Mouse (Mus musculus) CH12F3 (cell line): ENCODE measurements around the gene Mrtfa.

Source experiments
- in situ Hi-C: fragments of 300-500 bp; cut with MboI; formaldehyde crosslinking; loops from 2 replicates; pipeline ENCODE4 v1.14.3; 2020; ENCODE audit warnings: low sequenced_read_pairs

Gene Mrtfa

DNA sequence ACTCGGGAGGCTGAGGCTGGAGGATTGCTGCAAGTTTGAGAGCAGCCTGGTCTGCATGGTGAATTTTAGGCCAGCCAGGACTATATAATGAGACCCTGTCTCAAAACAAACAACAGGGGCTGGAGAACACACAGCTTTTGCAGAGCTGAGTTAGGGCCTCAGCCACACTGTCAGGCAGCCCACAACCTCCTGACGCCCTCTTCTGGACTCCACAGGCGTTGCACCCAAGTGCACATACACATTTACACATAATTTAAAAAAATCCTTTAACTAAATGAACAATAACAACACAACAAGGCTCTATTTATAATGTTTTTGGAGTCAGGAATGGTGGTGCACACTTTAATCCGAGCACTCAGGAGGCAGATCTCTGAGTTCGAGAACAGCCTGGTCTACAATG is 7.9 kb upstream of the Mrtfa start:
- in situ Hi-C loops = loop anchor here (5.0 kb wide), 1 partner anchor 121 kb away; no protein-coding TSS in a partner anchor

GRCm38 (mm10) chr15:81197197-81197596 is 6.6 kb upstream of the Mrtfa start:
- in situ Hi-C loops = loop anchor here (5.0 kb wide), 1 partner anchor 120 kb away; no protein-coding TSS in a partner anchor

DNA sequence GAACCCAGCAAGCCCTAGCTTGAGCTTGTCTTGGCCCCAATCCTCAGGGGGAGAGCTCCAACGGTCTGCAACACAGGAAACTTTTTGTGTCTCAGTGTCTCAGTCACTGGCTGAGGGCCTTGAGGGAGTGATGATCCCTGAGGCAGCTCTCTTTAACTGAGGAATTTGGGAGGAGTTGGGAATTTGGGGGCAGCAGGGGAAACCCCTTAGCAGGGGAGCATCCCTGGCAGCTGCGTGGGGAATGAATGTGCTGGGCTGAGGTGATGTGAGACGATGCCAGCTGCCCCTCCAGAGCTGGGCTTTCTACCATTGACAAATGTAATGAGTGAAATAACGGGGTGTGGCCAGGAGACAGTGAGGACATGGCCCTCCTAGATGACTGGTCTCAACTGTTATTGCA is 4.9 kb upstream of the Mrtfa start:
- in situ Hi-C loops = loop anchor here (5.0 kb wide), 1 partner anchor 118 kb away; no protein-coding TSS in a partner anchor

GRCm38 (mm10) chr15:81194791-81195190 is 4.2 kb upstream of the Mrtfa start:
- in situ Hi-C loops = loop anchor here (5.0 kb wide), 1 partner anchor 117 kb away; no protein-coding TSS in a partner anchor

DNA sequence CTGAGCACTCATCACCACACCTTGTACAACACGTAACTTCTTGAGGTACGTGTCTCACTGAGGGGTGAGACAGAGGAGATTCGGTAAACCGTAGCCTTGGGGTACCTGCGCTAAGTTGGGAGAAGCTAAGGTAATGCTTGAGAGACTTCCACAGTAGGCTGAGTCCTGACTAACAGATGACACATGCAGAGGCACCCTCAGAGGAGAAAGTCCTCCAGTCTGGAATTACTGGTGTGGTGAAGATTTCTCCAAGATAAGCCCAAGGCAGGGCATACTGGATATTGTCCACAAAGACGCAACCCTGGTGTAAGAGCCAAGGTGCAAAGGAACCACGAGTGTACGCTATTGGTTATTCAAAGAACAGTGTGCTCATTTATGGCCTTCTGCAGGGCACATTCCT is 2.3 kb upstream of the Mrtfa start:
- in situ Hi-C loops = no loop called here

- in situ Hi-C loops = no loop called here
Observed at GRCm38 (mm10) chr15:81192316-81192715, 1.8 kb upstream of the Mrtfa start.

DNA sequence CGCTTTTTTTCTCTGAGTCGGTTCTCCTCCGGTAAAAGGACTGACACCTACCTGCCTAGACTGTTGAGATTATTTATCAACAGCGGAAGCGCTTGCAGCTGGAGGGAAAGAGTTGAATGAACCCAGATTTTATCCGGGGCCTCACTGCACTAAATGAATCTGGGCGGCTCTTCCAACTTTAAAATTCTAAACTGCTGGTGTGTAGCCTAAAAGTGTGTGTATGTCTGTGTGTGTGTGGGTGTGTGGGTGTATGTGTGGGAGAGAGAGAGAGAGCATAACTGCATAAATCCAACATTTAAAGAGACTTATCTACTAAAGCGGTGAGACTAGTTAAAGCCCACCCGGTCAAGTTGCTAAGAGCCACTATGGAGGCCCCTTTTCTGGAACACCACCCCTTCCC is 746 bp upstream of the Mrtfa start:
- in situ Hi-C loops = no loop called here

- in situ Hi-C loops = no loop called here
Observed at GRCm38 (mm10) chr15:81190011-81190629, 437 bp downstream of the Mrtfa start.

- in situ Hi-C loops = no loop called here
Observed at GRCm38 (mm10) chr15:81189061-81189460, 1.5 kb downstream of the Mrtfa start.

DNA sequence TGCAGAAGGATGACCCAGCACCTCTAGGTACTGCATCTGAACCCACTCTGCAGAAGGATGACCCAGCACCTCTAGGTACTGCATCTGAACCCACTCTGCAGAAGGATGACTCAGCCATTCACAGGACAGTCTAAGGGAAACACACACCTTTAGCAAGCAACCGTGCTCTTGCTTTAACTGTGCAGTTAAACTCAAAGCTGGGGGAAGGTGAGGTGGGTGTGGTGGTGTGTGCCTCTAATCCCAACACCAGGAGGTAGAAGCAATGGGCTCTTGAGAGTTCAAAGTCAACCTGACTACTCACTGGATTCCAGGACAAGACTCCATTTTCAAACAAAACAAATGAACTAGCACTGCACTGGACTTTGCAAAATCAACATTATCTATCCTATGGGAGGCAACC is 5.6 kb downstream of the Mrtfa start:
- in situ Hi-C loops = no loop called here

GRCm38 (mm10) chr15:81181233-81181632 is 9.3 kb downstream of the Mrtfa start:
- in situ Hi-C loops = no loop called here

- in situ Hi-C loops = no loop called here
Observed at GRCm38 (mm10) chr15:81179523-81179922, 11.0 kb downstream of the Mrtfa start.

DNA sequence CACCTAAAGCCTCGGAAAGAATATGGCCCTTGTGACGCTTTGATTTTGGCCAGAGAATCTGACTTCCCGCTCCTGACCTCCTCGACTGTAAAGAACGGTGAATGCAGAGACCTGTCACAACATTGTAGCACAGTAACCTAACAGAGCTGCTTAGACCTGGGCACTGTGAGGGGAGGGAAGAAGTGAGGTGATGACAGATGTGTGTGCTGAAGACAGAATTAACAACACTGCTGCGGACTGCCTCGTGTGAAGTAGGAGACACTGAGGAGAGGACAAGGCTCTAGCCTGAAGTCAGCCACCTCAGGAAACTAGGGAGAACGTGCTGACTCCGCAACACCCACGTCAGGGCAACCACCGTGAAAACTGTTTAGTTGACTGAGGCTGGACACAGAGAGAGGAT is 11.9 kb downstream of the Mrtfa start:
- in situ Hi-C loops = no loop called here

DNA sequence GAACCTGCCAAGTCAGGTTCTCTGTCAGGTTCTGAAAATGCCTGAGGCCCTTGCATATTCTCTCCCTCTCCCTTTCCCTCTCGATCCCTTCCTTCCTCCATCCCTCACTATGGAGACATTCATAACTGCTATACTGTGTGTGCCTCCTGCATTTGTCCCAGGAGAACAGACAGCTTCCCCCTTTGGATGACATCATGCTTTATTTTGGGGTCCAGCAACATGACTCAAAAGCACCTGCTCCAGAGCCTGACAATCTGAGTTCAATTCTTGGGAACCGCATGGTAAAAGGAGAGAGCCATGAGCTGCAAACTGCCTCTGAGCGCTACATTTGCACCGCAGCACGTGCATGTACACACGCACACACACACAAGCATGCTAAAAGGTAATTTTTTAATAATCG is 12.7 kb downstream of the Mrtfa start:
- in situ Hi-C loops = no loop called here

- in situ Hi-C loops = no loop called here
Observed at GRCm38 (mm10) chr15:81175633-81176032, 14.9 kb downstream of the Mrtfa start.

GRCm38 (mm10) chr15:81172259-81172658 is 18.3 kb downstream of the Mrtfa start:
- in situ Hi-C loops = no loop called here

GRCm38 (mm10) chr15:81168735-81169134 is 21.8 kb downstream of the Mrtfa start:
- in situ Hi-C loops = no loop called here

GRCm38 (mm10) chr15:81167831-81168230 is 22.7 kb downstream of the Mrtfa start:
- in situ Hi-C loops = no loop called here

GRCm38 (mm10) chr15:81166291-81166690 is 24.3 kb downstream of the Mrtfa start:
- in situ Hi-C loops = no loop called here

DNA sequence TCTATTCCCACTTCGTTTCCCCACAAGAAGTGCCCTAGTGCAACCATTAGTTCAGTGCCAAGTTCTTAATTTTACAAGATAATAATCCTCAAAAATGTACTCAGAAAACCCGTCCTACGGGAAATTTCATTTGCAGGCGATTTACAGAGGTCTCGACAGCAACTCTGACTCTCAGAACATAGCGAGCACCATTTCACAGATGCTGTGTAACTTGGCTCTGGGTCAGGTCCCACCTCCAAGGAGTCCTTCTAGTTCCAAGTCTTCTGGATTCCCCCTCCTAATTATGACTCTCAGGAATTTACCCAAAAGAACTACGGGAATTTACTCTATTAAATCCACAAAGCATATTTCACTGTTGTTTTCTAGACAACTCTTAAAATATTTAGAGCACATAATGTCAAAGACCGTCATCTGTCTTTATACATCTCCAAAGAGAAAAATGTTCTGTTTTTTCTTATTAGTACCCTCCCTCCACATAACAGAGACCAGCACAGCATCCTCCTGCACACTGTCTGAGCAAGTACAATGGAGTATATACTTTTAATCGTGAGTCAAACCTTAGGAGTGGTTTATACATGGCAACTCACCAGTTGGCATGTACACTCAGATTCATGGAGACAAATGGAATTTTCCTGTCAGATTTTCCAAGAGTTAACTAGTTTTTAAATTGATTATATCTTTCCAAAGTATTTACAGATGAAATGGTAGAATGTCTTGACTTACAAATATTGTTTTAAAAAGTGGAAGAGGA is 25.8 kb downstream of the Mrtfa start:
- in situ Hi-C loops = no loop called here

GRCm38 (mm10) chr15:81161571-81161970 is 29.0 kb downstream of the Mrtfa start:
- in situ Hi-C loops = no loop called here

- in situ Hi-C loops = no loop called here
Observed at GRCm38 (mm10) chr15:81160677-81161076, 29.9 kb downstream of the Mrtfa start.
